ENCODE assay signal across 8 mouse cellular contexts in the genomic region with DNA sequence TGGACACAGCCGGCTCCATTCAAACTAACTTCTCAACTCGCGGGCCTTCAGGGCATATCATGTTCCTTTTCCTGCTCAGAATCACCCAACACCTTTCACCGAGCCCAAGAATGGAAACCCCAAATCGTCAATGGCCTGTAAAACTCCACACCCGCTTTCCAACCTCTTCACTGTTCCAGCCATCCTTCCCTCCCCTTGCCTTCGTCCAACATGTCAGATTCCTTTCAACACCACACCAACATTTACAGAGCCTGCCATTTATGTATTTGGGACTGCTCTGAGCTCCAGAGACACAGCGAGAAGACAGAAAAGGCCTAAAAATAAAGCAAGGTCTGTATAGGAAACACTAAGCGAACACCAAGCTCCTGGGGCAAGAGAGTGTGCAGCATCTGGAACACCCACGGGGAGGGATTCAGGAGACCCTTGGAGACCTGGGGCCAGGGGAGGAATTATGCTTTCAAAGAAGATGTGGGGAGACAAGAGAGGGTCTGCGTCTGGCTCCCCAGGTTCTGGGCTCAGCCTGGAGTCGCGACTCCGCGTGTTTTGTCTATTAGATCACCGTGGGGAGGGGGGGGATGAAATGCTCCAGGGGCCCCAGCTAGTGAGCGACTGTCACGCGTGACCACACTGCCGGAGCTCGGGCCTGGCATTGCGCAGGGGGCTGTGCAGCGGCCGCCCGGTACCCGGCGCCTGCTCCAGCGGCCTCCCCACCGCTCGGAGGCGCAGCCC. TPM values are rescaled to one million over a fixed set of nuclear protein-coding genes. Genes with fewer than 3 reads are reported as not detected.
DNase-seq lines count a peak whose midpoint lies in the region; ATAC-seq lines count a peak whose summit lies in the region.

No protein-coding gene starts in this region.

- peaks cover 4% of the 10 kb centered on the region; the same call in 1 of the 2 replicates for H3K9me3 ChIP-seq in embryonic facial prominence, embryonic 10.5 days
- no peaks in the 10 kb centered on the region for H3K9me3 ChIP-seq in liver, embryonic 11.5 days (ENCODE audit: control insufficient read depth, low read length)
- no peaks in the 10 kb centered on the region for H3K9me3 ChIP-seq in stomach, embryonic 15.5 days

- H3K4me2 ChIP-seq in liver, embryonic 11.5 days, result peak overlapping the region; percentile 96
- peak overlapping the region; percentile 69 for H3K4me2 ChIP-seq in stomach, embryonic 15.5 days

- ATAC-seq in liver, embryonic 11.5 days (replicated peaks; ENCODE audit: low FRiP score), result no peak; the same call in 1 of the 2 replicates
- no peak for ATAC-seq in stomach, embryonic 15.5 days (ENCODE audit: insufficient read depth, low FRiP score, low read depth)

- peaks cover 44% of the 10 kb centered on the region for H3K27me3 ChIP-seq in embryonic facial prominence, embryonic 10.5 days (replicated peaks; ENCODE audit: low read depth, poor library complexity, severe bottlenecking)
- peaks cover 11% of the 10 kb centered on the region for H3K27me3 ChIP-seq in liver, embryonic 11.5 days (replicated peaks; ENCODE audit: control insufficient read depth, insufficient read depth, low read length)
- peaks cover 6% of the 10 kb centered on the region for H3K27me3 ChIP-seq in stomach, embryonic 15.5 days (replicated peaks)

- peak overlapping the region; percentile 98 for H3K4me3 ChIP-seq in embryonic facial prominence, embryonic 10.5 days
- H3K4me3 ChIP-seq in liver, embryonic 11.5 days (ENCODE audit: low read depth, low read length), result peak overlapping the region; percentile 97
- H3K4me3 ChIP-seq in stomach, embryonic 15.5 days (replicated peaks), result peak overlapping the region; percentile 78

- peaks cover 39% of the 10 kb centered on the region for H3K36me3 ChIP-seq in embryonic facial prominence, embryonic 10.5 days (replicated peaks)
- peaks cover 28% of the 10 kb centered on the region for H3K36me3 ChIP-seq in liver, embryonic 11.5 days (ENCODE audit: control insufficient read depth, insufficient read depth, low read length)
- H3K36me3 ChIP-seq in stomach, embryonic 15.5 days, result peaks cover 8% of the 10 kb centered on the region; the same call in 1 of the 2 replicates

- peak overlapping the region; percentile 98 for H3K27ac ChIP-seq in embryonic facial prominence, embryonic 10.5 days (replicated peaks)
- H3K27ac ChIP-seq in liver, embryonic 11.5 days (ENCODE audit: low read depth, low read length), result peak overlapping the region; percentile 98
- peak overlapping the region; percentile 93 for H3K27ac ChIP-seq in stomach, embryonic 15.5 days

- H3K9ac ChIP-seq in liver, embryonic 11.5 days (ENCODE audit: low read depth, low read length), result peak overlapping the region; percentile 100
- H3K9ac ChIP-seq in stomach, embryonic 15.5 days, result peak overlapping the region; percentile 94

- peaks cover 27% of the 10 kb centered on the region for H3K4me1 ChIP-seq in embryonic facial prominence, embryonic 10.5 days
- H3K4me1 ChIP-seq in liver, embryonic 11.5 days (replicated peaks; ENCODE audit: control insufficient read depth, insufficient read depth, low read length), result peaks cover 17% of the 10 kb centered on the region
- H3K4me1 ChIP-seq in stomach, embryonic 15.5 days, result peaks cover 16% of the 10 kb centered on the region

- WGBS in embryonic facial prominence, embryonic 10.5 days, result 1% methylated on average over 31 of the region's 31 CpGs
- WGBS in liver, embryonic 11.5 days, result 1% methylated on average over 30 of the region's 31 CpGs
- WGBS in stomach, embryonic 15.5 days, result under 1% methylated on average over 30 of the region's 31 CpGs

- peak; percentile 36 to 57 for DNase-seq in spleen, postnatal 10 days (ENCODE audit: low spot score in 2 of 2)
- no peak for DNase-seq in spleen, postnatal 14 days (ENCODE audit: low spot score in 2 of 2)
- no peak for DNase-seq in embryonic facial prominence, embryonic 10.5 days (ENCODE audit: low spot score)
- DNase-seq in heart, postnatal 4 days, result peak; percentile 41
- DNase-seq in liver, embryonic 11.5 days (ENCODE audit: low spot score), result no peak
- DNase-seq in adrenal gland, postnatal 14 days, result no peak
- no peak for DNase-seq in layer of hippocampus, postnatal 36 days

RNA-seq across cellular contexts. Expression of a gene that starts 1.0 kb away (rescaled TPM):
- 47.8 and 49.6 TPM in 2 replicates for polyA plus RNA-seq in embryonic facial prominence, embryonic 10.5 days (2016; fragmentation: Nextera tagmentation; extraction: Ambion mirVana)
- 10 to 100 TPM; 33.7 to 37.7 TPM for total RNA-seq in heart, postnatal 4 days (2021)
- polyA plus RNA-seq in liver, embryonic 11.5 days (2014; fragmentation: Nextera tagmentation; extraction: Ambion mirVana), result 43.8 and 45.1 TPM in 2 replicates
- polyA plus RNA-seq in stomach, embryonic 15.5 days (2015; fragmentation: Nextera tagmentation; extraction: Ambion mirVana), result 61.1 and 61.6 TPM in 2 replicates
- total RNA-seq in adrenal gland, postnatal 14 days (2021), result 42.0 and 42.4 TPM in 2 replicates
- 10 to 100 TPM; 57.2 to 58.1 TPM for total RNA-seq in layer of hippocampus, postnatal 36 days (2021)

RNA-seq across cellular contexts. Expression of a gene that starts 10.1 kb away (rescaled TPM):
- polyA plus RNA-seq in embryonic facial prominence, embryonic 10.5 days (2016; fragmentation: Nextera tagmentation; extraction: Ambion mirVana), result 0.22 TPM in 1 of 2 replicates, not detected in the other
- under 1 TPM; 0.17 to 0.29 TPM for total RNA-seq in heart, postnatal 4 days (2021)
- not detected in 2 replicates for polyA plus RNA-seq in liver, embryonic 11.5 days (2014; fragmentation: Nextera tagmentation; extraction: Ambion mirVana)
- 0.93 and 1.6 TPM in 2 replicates for polyA plus RNA-seq in stomach, embryonic 15.5 days (2015; fragmentation: Nextera tagmentation; extraction: Ambion mirVana)
- 1.8 and 2.3 TPM in 2 replicates for total RNA-seq in adrenal gland, postnatal 14 days (2021)
- total RNA-seq in layer of hippocampus, postnatal 36 days (2021), result 10 to 100 TPM; 11.1 to 11.2 TPM

RNA-seq across cellular contexts. Expression of a gene that starts 26.9 kb away (rescaled TPM):
- 37.8 and 41.3 TPM in 2 replicates for polyA plus RNA-seq in embryonic facial prominence, embryonic 10.5 days (2016; fragmentation: Nextera tagmentation; extraction: Ambion mirVana)
- total RNA-seq in heart, postnatal 4 days (2021), result 10 to 100 TPM; 53.1 to 59.1 TPM
- 57.0 and 61.1 TPM in 2 replicates for polyA plus RNA-seq in liver, embryonic 11.5 days (2014; fragmentation: Nextera tagmentation; extraction: Ambion mirVana)
- 49.9 and 51.3 TPM in 2 replicates for polyA plus RNA-seq in stomach, embryonic 15.5 days (2015; fragmentation: Nextera tagmentation; extraction: Ambion mirVana)
- 45.9 and 46.9 TPM in 2 replicates for total RNA-seq in adrenal gland, postnatal 14 days (2021)
- 10 to 100 TPM; 38.8 to 40.9 TPM for total RNA-seq in layer of hippocampus, postnatal 36 days (2021)

RNA-seq across cellular contexts. Expression of a gene that starts 49.6 kb away (rescaled TPM):
- 16.2 and 18.0 TPM in 2 replicates for polyA plus RNA-seq in embryonic facial prominence, embryonic 10.5 days (2016; fragmentation: Nextera tagmentation; extraction: Ambion mirVana)
- total RNA-seq in heart, postnatal 4 days (2021), result 10 to 100 TPM; 18.5 to 21.0 TPM
- polyA plus RNA-seq in liver, embryonic 11.5 days (2014; fragmentation: Nextera tagmentation; extraction: Ambion mirVana), result 19.3 and 24.2 TPM in 2 replicates
- 14.4 and 14.5 TPM in 2 replicates for polyA plus RNA-seq in stomach, embryonic 15.5 days (2015; fragmentation: Nextera tagmentation; extraction: Ambion mirVana)
- total RNA-seq in adrenal gland, postnatal 14 days (2021), result 27.2 and 36.8 TPM in 2 replicates
- 10 to 100 TPM; 48.1 to 50.2 TPM for total RNA-seq in layer of hippocampus, postnatal 36 days (2021)

RNA-seq across cellular contexts. Expression of a gene that starts 53.0 kb away (rescaled TPM):
- polyA plus RNA-seq in embryonic facial prominence, embryonic 10.5 days (2016; fragmentation: Nextera tagmentation; extraction: Ambion mirVana), result 40.9 and 45.1 TPM in 2 replicates
- 10 to 100 TPM; 49.5 to 54.6 TPM for total RNA-seq in heart, postnatal 4 days (2021)
- 48.0 and 48.2 TPM in 2 replicates for polyA plus RNA-seq in liver, embryonic 11.5 days (2014; fragmentation: Nextera tagmentation; extraction: Ambion mirVana)
- 44.4 and 50.0 TPM in 2 replicates for polyA plus RNA-seq in stomach, embryonic 15.5 days (2015; fragmentation: Nextera tagmentation; extraction: Ambion mirVana)
- total RNA-seq in adrenal gland, postnatal 14 days (2021), result 17.9 and 22.5 TPM in 2 replicates
- total RNA-seq in layer of hippocampus, postnatal 36 days (2021), result 10 to 100 TPM; 53.0 to 62.9 TPM

Comparison
In these comparisons a context has a peak if more than half of its experiments do, and no peak if none do; other contexts are left out.
1. DNase-seq: peak in spleen, postnatal 10 days (2 of 2) and heart, postnatal 4 days (single experiment); none in spleen, postnatal 14 days (0 of 2), embryonic facial prominence, embryonic 10.5 days (single experiment), liver, embryonic 11.5 days (single experiment), adrenal gland, postnatal 14 days (single experiment) and layer of hippocampus, postnatal 36 days (0 of 2).
2. Peak in every context shown above with its lines, with median percentiles within 50 percentile points of each other: H3K27ac ChIP-seq and H3K4me3 ChIP-seq.